Mouse (Mus musculus): ENCODE results near the gene Ptgr1. TPM values are rescaled to one million over a fixed set of nuclear protein-coding genes. Genes with fewer than 3 reads are reported as not detected.
A peak's percentile ranks its signal among the peaks of the same experiment; 100 is the strongest.

Ptgr1 gene
- polyA plus RNA-seq, 1 experiment, result 20.6 TPM

GRCm38 (mm10) chr4:58989303-58989898 lies 2.5 kb upstream of the Ptgr1 start:
- H3K27me3 ChIP-seq (ENCODE audit: control insufficient read depth, insufficient read depth, insufficient read length), result no peaks in the 10 kb centered on the region
- no peak overlapping the region for H3ac ChIP-seq (ENCODE audit: control insufficient read depth, insufficient read length)
- 0 out of 2 replicates have a peak, but pooled peaks have one; percentile 4 for TF ChIP-seq CEBPB (IDR thresholded peaks at IDR 0.05; ENCODE audit: insufficient read depth, poor library complexity, severe bottlenecking)
- no peak for TF ChIP-seq MAX (IDR thresholded peaks at IDR 0.05; ENCODE audit: low read depth)
- TF ChIP-seq POLR2AphosphoS2 (IDR thresholded peaks at IDR 0.05; ENCODE audit: insufficient read length, low read depth), result no peak
- no peaks in the 10 kb centered on the region for H3K36me3 ChIP-seq (ENCODE audit: control insufficient read depth, insufficient read depth)
- H3K4me2 ChIP-seq (ENCODE audit: low read depth), result no peak overlapping the region
- H3K4me3 ChIP-seq, result no peak overlapping the region
- no peaks in the 10 kb centered on the region for H3K79me2 ChIP-seq (ENCODE audit: control insufficient read depth, insufficient read depth)

GRCm38 (mm10) chr4:58985157-58985648 lies 1.7 kb downstream of the Ptgr1 start:
- Histone ChIP-seq H3K4me2 (ENCODE audit: low read depth) (peak overlapping the region; percentile 47), H3K4me3 (no peak overlapping the region), H3ac (ENCODE audit: control insufficient read depth, insufficient read length) (no peak overlapping the region), H3K36me3 (ENCODE audit: control insufficient read depth, insufficient read depth) (no peaks in the 10 kb centered on the region), H3K27me3 (ENCODE audit: control insufficient read depth, insufficient read depth, insufficient read length) (no peaks in the 10 kb centered on the region), H3K79me2 (ENCODE audit: control insufficient read depth, insufficient read depth) (no peaks in the 10 kb centered on the region)
- TF ChIP-seq MAX (IDR thresholded peaks at IDR 0.05; ENCODE audit: low read depth) (no peak), USF1 (IDR thresholded peaks at IDR 0.05; ENCODE audit: low read depth) (no peak), MYOG (IDR thresholded peaks at IDR 0.05; ENCODE audit: control insufficient read depth in 1 of 3, insufficient read depth in 1 of 3, insufficient read length in 2 of 3, low read depth in 2 of 3) (no peak), POLR2AphosphoS2 (IDR thresholded peaks at IDR 0.05; ENCODE audit: insufficient read length, low read depth) (no peak), MYOD1 (IDR thresholded peaks at IDR 0.05; ENCODE audit: control insufficient read depth in 1 of 3, insufficient read length in 2 of 3, low read depth in 2 of 3) (no peak), POLR2A (IDR thresholded peaks at IDR 0.05; ENCODE audit: insufficient read length, low read depth) (no peak), TCF12 (IDR thresholded peaks at IDR 0.05; ENCODE audit: insufficient read depth, poor library complexity, severe bottlenecking) (no peak), CEBPB (IDR thresholded peaks at IDR 0.05; ENCODE audit: insufficient read depth, poor library complexity, severe bottlenecking) (no peak), E2F4 (IDR thresholded peaks at IDR 0.05; ENCODE audit: insufficient read depth) (no peak), TCF3 (IDR thresholded peaks at IDR 0.05; ENCODE audit: insufficient read length, low read depth) (no peak), REST (IDR thresholded peaks at IDR 0.05; ENCODE audit: insufficient read depth, insufficient read length) (no peak), SRF (IDR thresholded peaks at IDR 0.05; ENCODE audit: control insufficient read depth, insufficient read length, low read depth) (no peak)

- TF ChIP-seq E2F4 (IDR thresholded peaks at IDR 0.05; ENCODE audit: insufficient read depth), result no peak
- no peak for TF ChIP-seq SRF (IDR thresholded peaks at IDR 0.05; ENCODE audit: control insufficient read depth, insufficient read length, low read depth)
- no peak for TF ChIP-seq POLR2AphosphoS2 (IDR thresholded peaks at IDR 0.05; ENCODE audit: insufficient read length, low read depth)
- TF ChIP-seq TCF3 (IDR thresholded peaks at IDR 0.05; ENCODE audit: insufficient read length, low read depth), result no peak
- TF ChIP-seq USF1 (IDR thresholded peaks at IDR 0.05; ENCODE audit: low read depth), result no peak
- TF ChIP-seq MYOD1 (IDR thresholded peaks at IDR 0.05; ENCODE audit: control insufficient read depth in 1 of 3, insufficient read length in 2 of 3, low read depth in 2 of 3), result no peak
- no peak for TF ChIP-seq TCF12 (IDR thresholded peaks at IDR 0.05; ENCODE audit: insufficient read depth, poor library complexity, severe bottlenecking)
- no peak for TF ChIP-seq CEBPB (IDR thresholded peaks at IDR 0.05; ENCODE audit: insufficient read depth, poor library complexity, severe bottlenecking)
- TF ChIP-seq MAX (IDR thresholded peaks at IDR 0.05; ENCODE audit: low read depth), result no peak
- no peak for TF ChIP-seq MYOG (IDR thresholded peaks at IDR 0.05; ENCODE audit: control insufficient read depth in 1 of 3, insufficient read depth in 1 of 3, insufficient read length in 2 of 3, low read depth in 2 of 3)
- TF ChIP-seq POLR2A (IDR thresholded peaks at IDR 0.05; ENCODE audit: insufficient read length, low read depth), result no peak
- TF ChIP-seq REST (IDR thresholded peaks at IDR 0.05; ENCODE audit: insufficient read depth, insufficient read length), result no peak
- H3K4me2 ChIP-seq (ENCODE audit: low read depth), result no peak overlapping the region
- no peak overlapping the region for H3ac ChIP-seq (ENCODE audit: control insufficient read depth, insufficient read length)
- H3K4me3 ChIP-seq, result no peak overlapping the region
- H3K27me3 ChIP-seq (ENCODE audit: control insufficient read depth, insufficient read depth, insufficient read length), result no peaks in the 10 kb centered on the region
- no peaks in the 10 kb centered on the region for H3K79me2 ChIP-seq (ENCODE audit: control insufficient read depth, insufficient read depth)
- no peaks in the 10 kb centered on the region for H3K36me3 ChIP-seq (ENCODE audit: control insufficient read depth, insufficient read depth)
Measured at GRCm38 (mm10) chr4:58982806-58983205, 4.1 kb downstream of the Ptgr1 start.

- Histone ChIP-seq H3K36me3 (ENCODE audit: control insufficient read depth, insufficient read depth) (no peaks in the 10 kb centered on the region), H3K79me2 (ENCODE audit: control insufficient read depth, insufficient read depth) (no peaks in the 10 kb centered on the region), H3K4me3 (no peak overlapping the region), H3ac (ENCODE audit: control insufficient read depth, insufficient read length) (no peak overlapping the region), H3K27me3 (ENCODE audit: control insufficient read depth, insufficient read depth, insufficient read length) (no peaks in the 10 kb centered on the region), H3K4me2 (ENCODE audit: low read depth) (no peak overlapping the region)
- TF ChIP-seq USF1 (IDR thresholded peaks at IDR 0.05; ENCODE audit: low read depth), result no peak
Measured at GRCm38 (mm10) chr4:58981421-58981820, 5.5 kb downstream of the Ptgr1 start.

GRCm38 (mm10) chr4:58975711-58976110 lies 11.2 kb downstream of the Ptgr1 start:
- no peaks in the 10 kb centered on the region for H3K79me2 ChIP-seq (ENCODE audit: control insufficient read depth, insufficient read depth)
- no peak overlapping the region for H3K4me2 ChIP-seq (ENCODE audit: low read depth)
- TF ChIP-seq CEBPB (IDR thresholded peaks at IDR 0.05; ENCODE audit: insufficient read depth, poor library complexity, severe bottlenecking) (no peak), REST (IDR thresholded peaks at IDR 0.05; ENCODE audit: insufficient read depth, insufficient read length) (no peak), TCF12 (IDR thresholded peaks at IDR 0.05; ENCODE audit: insufficient read depth, poor library complexity, severe bottlenecking) (no peak), MAX (IDR thresholded peaks at IDR 0.05; ENCODE audit: low read depth) (no peak), SRF (IDR thresholded peaks at IDR 0.05; ENCODE audit: control insufficient read depth, insufficient read length, low read depth) (no peak), TCF3 (IDR thresholded peaks at IDR 0.05; ENCODE audit: insufficient read length, low read depth) (no peak), MYOD1 (IDR thresholded peaks at IDR 0.05; ENCODE audit: control insufficient read depth in 1 of 3, insufficient read length in 2 of 3, low read depth in 2 of 3) (no peak), POLR2AphosphoS2 (IDR thresholded peaks at IDR 0.05; ENCODE audit: insufficient read length, low read depth) (no peak), MYOG (IDR thresholded peaks at IDR 0.05; ENCODE audit: control insufficient read depth in 1 of 3, insufficient read depth in 1 of 3, insufficient read length in 2 of 3, low read depth in 2 of 3) (no peak), USF1 (IDR thresholded peaks at IDR 0.05; ENCODE audit: low read depth) (no peak), E2F4 (IDR thresholded peaks at IDR 0.05; ENCODE audit: insufficient read depth) (no peak), POLR2A (IDR thresholded peaks at IDR 0.05; ENCODE audit: insufficient read length, low read depth) (no peak)
- no peak overlapping the region for H3K4me3 ChIP-seq
- no peaks in the 10 kb centered on the region for H3K27me3 ChIP-seq (ENCODE audit: control insufficient read depth, insufficient read depth, insufficient read length)
- H3ac ChIP-seq (ENCODE audit: control insufficient read depth, insufficient read length), result no peak overlapping the region
- no peaks in the 10 kb centered on the region for H3K36me3 ChIP-seq (ENCODE audit: control insufficient read depth, insufficient read depth)

All from myocyte (in vitro differentiated cells).